Mouse (Mus musculus) erythroblast, embryonic 14.5 days (primary cell): ENCODE results near the gene 6030445D17Rik. TPM values are rescaled to one million over a fixed set of nuclear protein-coding genes. Genes with fewer than 3 reads are reported as not detected.

Experiments used
- H3K27me3 ChIP-seq: 2 replicates; pipeline ENCODE4 v1.6.1; 2012; ENCODE audit warnings: inconsistent platforms; ENCODE audit not compliant: control insufficient read depth
- H3K36me3 ChIP-seq: 2 replicates; pipeline ENCODE4 v1.6.1; 2012; ENCODE audit warnings: mild to moderate bottlenecking, inconsistent platforms; ENCODE audit not compliant: control insufficient read depth
- H3K4me1 ChIP-seq: 2 replicates; pipeline ENCODE4 v1.6.1; 2012; ENCODE audit warnings: inconsistent platforms; ENCODE audit not compliant: control insufficient read depth
- H3K4me3 ChIP-seq: replicated peaks from 2 replicates; pipeline ENCODE3; 2012; ENCODE audit warnings: moderate library complexity, mild to moderate bottlenecking, inconsistent platforms
- H3K9me3 ChIP-seq: 2 replicates; pipeline ENCODE4 v1.6.1; 2012; ENCODE audit warnings: low read length, inconsistent platforms, mixed read lengths; ENCODE audit not compliant: control insufficient read depth
- GATA1 ChIP-seq: IDR thresholded peaks from 2 replicates; pipeline ENCODE4 v1.6.1; 2012; ENCODE audit warnings: low read length, inconsistent platforms, mixed read lengths
- TAL1 ChIP-seq: IDR thresholded peaks from 3 replicates; pipeline ENCODE4 v1.6.1; 2012; ENCODE audit warnings: low read length, inconsistent platforms, mixed read lengths
- polyA plus RNA-seq: library from polyadenylated mRNA; stranded (reverse); fragments of >175 nt; gene quantifications from 2 replicates; pipeline ENCODE4 v1.2.3, GENCODE M21; 2012

The 6030445D17Rik gene
- polyA plus RNA-seq, 1 experiment: not detected

- TF ChIP-seq TAL1: no peak
- Histone ChIP-seq H3K27me3 (peaks cover 6% of the 10 kb centered on the region), H3K36me3 (no peaks in the 10 kb centered on the region), H3K4me1 (peaks cover 4% of the 10 kb centered on the region), H3K9me3 (no peaks in the 10 kb centered on the region), H3K4me3 (no peak overlapping the region)
These were observed 30.7 kb upstream of the 6030445D17Rik start for GRCm38 (mm10) chr4:136431376-136431693.

- Histone ChIP-seq H3K27me3 (peaks cover 3% of the 10 kb centered on the region), H3K9me3 (no peaks in the 10 kb centered on the region), H3K4me1 (peaks cover 4% of the 10 kb centered on the region), H3K4me3 (no peak overlapping the region), H3K36me3 (no peaks in the 10 kb centered on the region)
- no peak for TF ChIP-seq TAL1
- TF ChIP-seq GATA1: no peak
These were observed 28.0 kb upstream of the 6030445D17Rik start for GRCm38 (mm10) chr4:136434029-136434428.

GRCm38 (mm10) chr4:136439106-136439505, 22.9 kb upstream of the 6030445D17Rik start:
- H3K4me3 ChIP-seq: no peak overlapping the region
- H3K4me1 ChIP-seq: peaks cover 4% of the 10 kb centered on the region
- H3K9me3 ChIP-seq: no peaks in the 10 kb centered on the region
- no peak for TF ChIP-seq GATA1
- TF ChIP-seq TAL1: no peak
- no peaks in the 10 kb centered on the region for H3K27me3 ChIP-seq
- no peaks in the 10 kb centered on the region for H3K36me3 ChIP-seq

GRCm38 (mm10) chr4:136441354-136442043, 20.6 kb upstream of the 6030445D17Rik start:
- no peak for TF ChIP-seq GATA1
- no peak for TF ChIP-seq TAL1
- Histone ChIP-seq H3K27me3 (no peaks in the 10 kb centered on the region), H3K4me3 (no peak overlapping the region), H3K36me3 (no peaks in the 10 kb centered on the region), H3K4me1 (no peaks in the 10 kb centered on the region), H3K9me3 (no peaks in the 10 kb centered on the region)

GRCm38 (mm10) chr4:136444561-136444960, 17.5 kb upstream of the 6030445D17Rik start:
- H3K36me3 ChIP-seq: no peaks in the 10 kb centered on the region
- no peak overlapping the region for H3K4me3 ChIP-seq
- no peaks in the 10 kb centered on the region for H3K27me3 ChIP-seq
- H3K9me3 ChIP-seq: no peaks in the 10 kb centered on the region
- no peaks in the 10 kb centered on the region for H3K4me1 ChIP-seq
- TF ChIP-seq TAL1 (no peak), GATA1 (no peak)

- Histone ChIP-seq H3K36me3 (no peaks in the 10 kb centered on the region), H3K27me3 (no peaks in the 10 kb centered on the region), H3K4me3 (no peak overlapping the region), H3K4me1 (peaks cover 12% of the 10 kb centered on the region), H3K9me3 (no peaks in the 10 kb centered on the region)
- TF ChIP-seq TAL1: no peak
- no peak for TF ChIP-seq GATA1
These were observed 12.3 kb upstream of the 6030445D17Rik start for GRCm38 (mm10) chr4:136449795-136450194.

GRCm38 (mm10) chr4:136450271-136450670, 11.8 kb upstream of the 6030445D17Rik start:
- no peak for TF ChIP-seq GATA1
- no peak for TF ChIP-seq TAL1
- no peaks in the 10 kb centered on the region for H3K9me3 ChIP-seq
- no peaks in the 10 kb centered on the region for H3K36me3 ChIP-seq
- no peak overlapping the region for H3K4me3 ChIP-seq
- H3K4me1 ChIP-seq: peaks cover 15% of the 10 kb centered on the region
- peaks cover 2% of the 10 kb centered on the region; the same call in 1 of the 2 replicates for H3K27me3 ChIP-seq

- H3K4me3 ChIP-seq: no peak overlapping the region
- H3K9me3 ChIP-seq: no peaks in the 10 kb centered on the region
- H3K36me3 ChIP-seq: no peaks in the 10 kb centered on the region
- H3K27me3 ChIP-seq: peaks cover 2% of the 10 kb centered on the region; the same call in 1 of the 2 replicates
- TF ChIP-seq TAL1 (no peak), GATA1 (no peak)
- H3K4me1 ChIP-seq: peaks cover 15% of the 10 kb centered on the region
These were observed 10.5 kb upstream of the 6030445D17Rik start for GRCm38 (mm10) chr4:136451564-136451963.

- Histone ChIP-seq H3K4me1 (peaks cover 15% of the 10 kb centered on the region), H3K9me3 (no peaks in the 10 kb centered on the region), H3K36me3 (no peaks in the 10 kb centered on the region), H3K27me3 (peaks cover 2% of the 10 kb centered on the region; the same call in 1 of the 2 replicates), H3K4me3 (no peak overlapping the region)
- TF ChIP-seq TAL1: no peak
These were observed 9.8 kb upstream of the 6030445D17Rik start for GRCm38 (mm10) chr4:136452286-136452685.

GRCm38 (mm10) chr4:136452792-136453191, 9.3 kb upstream of the 6030445D17Rik start:
- TF ChIP-seq TAL1: no peak
- TF ChIP-seq GATA1: no peak
- Histone ChIP-seq H3K4me3 (no peak overlapping the region), H3K9me3 (no peaks in the 10 kb centered on the region), H3K36me3 (no peaks in the 10 kb centered on the region), H3K4me1 (peaks cover 15% of the 10 kb centered on the region), H3K27me3 (peaks cover 2% of the 10 kb centered on the region; the same call in 1 of the 2 replicates)
